Mouse (Mus musculus): ENCODE results near the gene Col25a1.

Gene Col25a1

DNA sequence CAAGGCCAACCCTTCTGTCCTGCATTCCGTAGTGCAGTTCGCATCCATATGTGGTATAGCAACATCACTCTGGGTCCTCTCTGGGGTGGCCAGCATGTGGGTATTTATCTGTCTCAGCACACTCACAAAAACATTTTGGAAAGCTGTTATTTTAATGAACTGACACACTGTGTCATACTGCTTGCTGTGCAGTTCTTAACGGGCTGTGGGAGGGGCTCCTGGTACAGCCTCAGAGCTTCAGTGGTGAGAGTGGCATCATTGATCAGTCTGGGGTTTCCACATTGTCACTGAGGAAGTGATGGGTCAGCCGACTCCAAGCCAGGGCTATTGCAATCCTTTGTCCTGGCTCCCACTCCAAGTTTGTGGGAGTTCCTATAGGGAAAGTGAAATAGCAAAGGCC is 255.9 kb downstream of the Col25a1 start:
- no peak for DNase-seq

DNA sequence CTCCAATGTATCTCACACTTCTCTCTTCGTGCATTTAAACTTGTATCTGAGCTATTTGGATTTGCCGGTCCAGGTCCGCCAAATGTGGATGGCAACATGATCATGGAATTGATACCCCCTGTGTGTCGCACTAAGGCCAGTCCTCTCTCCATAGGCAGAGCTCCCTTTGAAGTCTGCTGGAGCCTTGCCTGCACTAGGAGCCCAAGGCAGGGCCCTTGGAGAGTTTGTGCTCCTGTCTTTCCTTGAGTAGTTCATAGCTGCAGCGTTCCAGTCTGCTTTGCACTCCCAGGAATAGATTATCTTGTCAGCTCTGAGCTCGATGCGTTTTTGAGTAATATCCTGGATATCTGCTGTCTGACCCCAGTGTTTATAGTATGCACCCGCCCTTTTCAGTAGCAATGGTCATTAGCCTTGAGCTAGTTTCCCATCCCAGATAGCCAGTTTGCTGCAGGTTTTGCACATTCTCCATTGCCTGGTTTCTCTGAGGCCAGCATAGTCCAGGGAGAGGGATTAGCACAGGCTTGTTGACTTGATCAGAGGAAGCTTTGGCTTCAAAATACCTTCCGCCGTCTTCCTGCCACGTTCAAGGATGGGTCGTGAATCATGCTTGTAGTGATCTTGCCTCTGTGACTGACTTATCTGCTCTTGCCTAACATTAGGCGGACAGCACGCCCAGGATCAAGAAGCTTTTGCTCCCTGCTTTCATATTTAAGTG is 258.1 kb downstream of the Col25a1 start:
- DNase-seq = no peak

DNA sequence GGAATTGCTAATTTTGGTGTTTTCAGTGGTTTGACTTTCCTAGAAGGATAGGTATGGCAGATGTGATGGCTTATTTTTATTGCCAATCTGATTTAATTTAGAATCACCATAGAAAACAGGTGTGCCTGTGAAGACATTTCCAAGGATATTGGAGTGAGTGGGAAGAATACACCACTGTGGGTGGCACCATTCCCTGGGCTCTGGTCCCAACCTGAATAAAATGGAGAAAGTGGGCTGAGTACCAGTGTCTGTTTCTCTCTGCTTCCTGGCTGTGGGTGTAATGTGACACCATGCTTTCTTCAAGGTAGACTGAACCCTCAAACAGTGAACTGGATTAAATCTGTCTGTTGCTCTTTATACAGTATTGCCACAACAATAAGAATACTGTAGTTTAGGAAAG is 265.3 kb downstream of the Col25a1 start:
- DNase-seq = no peak

DNA sequence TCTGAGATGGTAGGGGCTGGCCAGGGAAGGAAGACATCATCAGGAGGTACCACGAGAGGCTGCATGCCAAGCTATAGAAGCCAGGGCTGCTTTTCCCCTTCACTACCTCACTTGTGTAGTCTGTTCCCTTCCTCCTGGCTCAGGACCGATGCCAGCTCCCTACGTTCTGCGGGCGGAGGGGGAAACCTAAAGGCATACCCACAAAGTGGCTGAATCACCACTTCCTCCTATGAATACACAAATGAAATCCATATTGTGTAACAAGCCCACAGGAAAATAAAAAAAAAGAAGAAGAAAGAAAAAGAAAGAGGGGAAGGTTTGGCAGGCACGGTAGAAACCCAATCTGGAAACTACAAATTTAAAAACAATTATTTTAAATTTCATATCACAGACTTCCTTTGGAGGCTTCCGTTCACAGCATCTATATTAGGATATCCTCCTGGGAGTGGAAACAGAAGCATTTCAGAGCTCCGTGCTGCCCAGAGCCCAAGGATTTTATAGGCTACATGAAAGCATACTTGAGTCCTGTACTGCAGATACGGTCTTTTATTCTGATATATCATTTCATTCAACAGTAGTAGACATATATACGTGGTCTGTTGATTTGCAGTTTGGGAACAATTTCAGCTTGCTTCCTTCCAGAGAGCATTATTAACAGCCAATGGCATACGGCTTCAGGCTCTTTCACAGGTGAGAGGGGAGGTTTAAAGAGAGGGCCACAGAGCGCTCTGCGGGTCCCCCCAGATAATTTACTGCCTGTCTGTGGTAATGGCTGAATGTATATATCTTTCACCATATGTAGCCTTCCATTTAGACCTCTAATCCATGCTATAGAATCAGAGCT is 269.6 kb downstream of the Col25a1 start:
- DNase-seq = peak; percentile 59

DNA sequence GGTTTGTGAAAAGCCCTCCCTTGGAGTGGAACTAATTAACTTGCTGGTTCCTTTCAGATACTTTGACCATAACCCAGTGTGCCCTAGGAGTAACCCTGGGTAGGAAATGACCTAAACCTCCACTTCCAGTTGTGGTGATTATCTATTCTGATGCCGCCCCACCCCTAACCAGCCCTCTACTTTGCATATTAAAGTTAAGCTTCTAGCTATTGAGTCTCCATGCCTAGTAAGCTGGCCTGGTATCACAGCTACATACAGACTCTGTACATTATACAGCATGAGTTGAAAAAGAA is 270.2 kb downstream of the Col25a1 start:
- no peak for DNase-seq

DNA sequence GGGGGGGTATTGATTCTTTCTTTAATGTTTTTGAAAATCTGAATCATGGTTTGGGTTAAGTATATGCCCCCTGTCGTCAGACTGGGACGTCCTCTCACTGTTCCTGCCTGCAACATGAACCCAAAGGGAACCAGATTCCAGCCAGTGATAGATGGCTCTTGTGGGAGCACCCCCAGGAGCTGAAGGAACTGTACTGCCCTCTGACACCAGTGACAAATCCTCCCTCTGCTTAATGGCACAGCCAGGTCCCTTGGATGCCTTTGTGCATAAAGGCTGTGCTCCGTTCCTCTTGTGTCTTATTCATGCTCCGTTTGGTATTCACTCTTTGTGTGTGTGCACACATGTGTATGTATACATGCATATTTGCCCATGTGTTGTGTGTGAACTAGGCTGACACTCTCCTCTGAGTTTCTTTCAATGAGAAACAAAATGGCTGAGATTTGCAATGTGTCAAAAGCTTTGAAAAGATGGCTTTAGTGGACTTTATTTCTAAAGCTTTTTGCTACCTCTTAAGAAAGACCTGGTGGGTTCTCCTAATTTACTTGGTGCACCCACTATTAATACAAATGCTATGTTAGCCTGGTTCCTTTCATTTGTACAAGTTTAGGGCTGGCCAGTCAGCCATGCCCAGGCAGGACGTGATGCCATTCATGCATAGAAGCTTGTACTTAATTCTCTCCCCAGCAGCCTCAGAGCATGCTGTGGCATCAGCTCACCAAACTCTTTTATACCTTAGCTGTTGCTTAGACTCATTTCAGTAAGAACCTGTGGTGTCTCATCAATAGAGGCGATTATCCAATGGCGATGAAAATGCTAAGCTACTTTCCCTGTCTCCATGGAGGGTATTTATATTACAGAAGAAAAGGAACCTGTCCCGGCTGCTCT is 273.5 kb downstream of the Col25a1 start:
- DNase-seq = no peak

DNA sequence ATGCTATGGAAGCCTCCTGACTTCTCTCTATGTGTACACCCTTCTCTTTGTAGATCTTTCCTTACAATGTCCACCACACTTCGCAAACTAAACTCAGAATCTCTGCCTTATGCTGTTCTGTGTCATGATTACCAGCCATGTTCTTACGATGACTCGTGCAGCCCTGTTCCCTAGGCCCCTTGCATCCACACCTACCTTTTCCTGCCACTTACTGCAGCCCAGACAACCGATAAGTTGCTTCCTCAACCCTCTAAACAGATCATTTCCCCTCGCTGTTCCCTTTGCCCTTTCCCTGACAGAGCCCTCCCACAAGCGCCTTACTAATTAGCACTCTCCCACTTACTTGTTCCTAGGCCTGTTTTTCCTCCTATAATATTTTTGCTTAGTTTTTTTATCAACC is 275.9 kb downstream of the Col25a1 start:
- no peak for DNase-seq

DNA sequence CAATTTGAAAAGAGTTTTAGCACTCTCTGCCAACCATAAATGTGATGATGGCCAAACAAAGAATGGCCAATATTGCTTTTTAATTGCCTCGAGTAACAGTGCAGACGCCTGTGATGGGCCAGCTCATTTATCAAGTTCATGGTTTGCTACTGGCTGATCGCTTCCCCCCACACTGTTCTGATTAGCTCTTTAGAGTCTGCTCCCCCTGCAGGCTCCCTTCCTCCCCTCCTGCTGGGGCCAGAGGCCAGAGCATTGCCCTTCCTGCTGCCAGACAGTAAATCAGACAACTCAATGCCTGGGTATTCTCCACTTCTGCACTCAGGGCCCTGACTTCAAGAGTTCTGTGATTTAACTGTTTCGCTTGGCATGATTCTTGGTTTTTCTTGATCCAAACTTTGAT is 281.9 kb downstream of the Col25a1 start:
- DNase-seq = no peak

DNA sequence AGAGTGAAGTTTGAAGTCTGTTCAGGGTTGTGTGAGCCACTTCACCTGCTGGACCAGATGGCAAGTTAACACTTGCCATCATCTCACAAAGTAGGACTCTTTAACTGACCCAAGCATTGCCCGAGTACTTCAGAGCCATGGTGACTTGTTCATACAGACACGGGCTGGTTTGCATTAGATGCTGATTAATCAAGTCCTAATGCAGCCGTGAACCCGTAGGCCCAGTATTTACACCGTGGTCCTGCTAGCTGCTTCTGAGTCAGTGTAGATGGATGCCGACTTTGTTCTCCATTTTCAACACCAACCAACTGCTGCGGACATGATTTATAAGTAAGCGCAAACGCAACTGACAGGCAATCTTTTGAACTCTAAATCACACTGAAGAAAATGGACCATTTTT is 287.6 kb downstream of the Col25a1 start:
- no peak for DNase-seq

DNA sequence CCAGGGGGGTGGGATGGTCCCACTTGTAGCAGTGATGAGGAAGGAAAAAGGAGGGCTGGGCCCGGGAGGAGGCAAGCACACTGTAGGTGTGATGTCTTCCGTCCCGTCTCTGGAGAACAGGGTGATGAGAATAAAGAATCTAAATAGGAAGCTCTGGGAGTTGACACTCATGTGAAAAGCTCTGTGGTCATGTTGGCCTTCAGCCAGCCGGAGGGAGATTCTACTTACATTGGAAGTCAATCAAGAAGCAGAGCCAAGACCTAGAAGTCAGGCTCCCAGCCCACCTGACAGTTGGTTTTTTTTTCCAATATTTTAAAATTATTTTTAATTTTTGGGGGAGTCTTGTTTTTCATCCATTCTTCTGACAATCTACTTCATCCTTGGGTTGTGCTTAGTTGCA is 297.5 kb downstream of the Col25a1 start:
- DNase-seq = no peak

DNA sequence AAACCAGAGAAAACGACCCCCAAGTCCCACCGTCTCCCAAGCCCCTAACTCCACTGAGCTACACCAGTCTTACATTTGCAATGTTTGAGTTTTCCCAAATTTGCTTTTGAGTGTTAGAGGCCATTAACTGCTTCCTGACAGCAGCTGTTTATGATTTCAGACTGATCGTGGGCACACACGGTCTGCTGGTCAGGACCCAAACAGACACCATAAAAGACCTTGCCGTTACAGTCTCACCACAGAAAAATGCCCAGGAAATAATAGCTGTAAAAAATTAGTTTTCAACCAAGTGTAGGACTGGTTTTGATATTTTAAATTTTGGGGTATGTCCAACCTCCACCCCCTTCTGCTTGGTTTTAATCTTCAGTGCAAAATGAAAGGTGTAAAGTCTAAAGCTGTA is 298.8 kb downstream of the Col25a1 start:
- no peak for DNase-seq

DNA sequence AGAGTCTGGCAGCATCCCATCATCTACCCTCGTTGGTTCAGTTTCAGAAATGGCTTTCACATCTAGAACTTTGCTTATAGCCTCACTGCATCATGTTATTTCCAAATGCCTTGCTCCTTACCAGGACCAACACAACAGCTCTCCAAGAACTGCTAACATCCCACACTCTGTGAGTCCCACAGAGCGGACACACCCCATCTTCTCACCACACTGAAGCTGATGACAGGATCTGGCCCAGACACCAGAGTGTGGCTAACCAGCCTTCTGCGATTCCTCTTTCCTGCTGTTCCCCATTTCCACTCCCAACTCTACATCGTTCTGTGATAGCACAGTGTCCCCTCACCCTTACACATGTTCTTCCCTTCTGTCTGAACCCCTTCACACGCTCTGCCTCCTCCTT is 301.5 kb downstream of the Col25a1 start:
- DNase-seq = no peak

DNA sequence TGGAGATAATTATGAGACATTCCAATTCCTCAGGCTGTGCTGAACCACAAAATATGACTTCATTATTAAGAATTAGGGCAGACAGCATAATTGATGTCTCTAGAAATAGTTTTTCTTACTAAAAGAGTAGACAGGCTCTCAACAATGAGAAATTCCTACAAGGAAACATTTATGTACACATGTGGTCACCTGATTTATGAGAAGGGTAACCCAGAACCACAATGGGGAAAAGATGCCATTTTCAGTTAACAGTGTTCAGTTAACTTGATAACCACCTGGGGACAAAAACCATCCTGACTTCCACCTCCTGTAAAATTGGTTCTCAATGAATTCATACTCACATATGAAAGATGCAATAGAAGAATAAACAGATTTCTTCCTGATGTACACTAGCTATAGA is 305.7 kb downstream of the Col25a1 start:
- DNase-seq = no peak

DNA sequence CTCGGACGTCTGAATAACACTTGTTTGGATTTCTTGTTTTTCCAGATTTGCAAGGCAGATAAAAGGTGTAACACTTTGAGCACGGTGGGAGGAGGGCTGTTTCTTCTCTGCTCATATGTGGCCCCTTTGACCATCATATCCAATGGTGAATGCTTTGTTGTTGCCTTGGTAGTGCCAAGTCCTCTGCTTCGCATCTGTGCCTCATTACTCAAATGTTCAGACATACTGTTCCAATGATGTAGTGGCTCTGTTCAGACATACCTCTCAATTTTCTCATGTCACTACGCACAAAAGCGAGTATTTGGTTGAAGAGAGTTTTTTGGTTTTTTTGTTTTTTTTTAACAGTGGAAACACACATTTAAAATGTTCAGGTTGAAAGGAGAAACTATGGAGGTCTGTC is 308.5 kb downstream of the Col25a1 start:
- no peak for DNase-seq

DNA sequence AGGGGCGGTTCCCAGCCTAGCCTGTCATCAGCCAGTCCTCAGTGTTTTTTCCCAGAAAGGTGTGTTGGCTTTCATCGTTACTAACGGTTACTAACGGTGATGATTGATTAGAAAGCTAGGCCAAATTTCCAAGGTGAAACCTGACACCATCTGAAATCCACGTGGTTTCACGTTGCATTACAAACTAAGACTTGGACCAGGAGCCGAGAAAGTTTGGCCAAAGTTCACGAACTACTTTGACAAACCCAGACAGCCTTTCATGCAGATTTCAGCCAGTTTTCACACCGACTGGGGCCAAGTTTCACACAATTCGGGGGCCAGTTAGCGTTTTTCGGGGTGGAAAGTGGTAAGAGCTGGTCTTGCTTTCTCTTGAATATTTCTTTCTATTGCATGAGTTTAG is 309.4 kb downstream of the Col25a1 start:
- peak; percentile 1 for DNase-seq

DNA sequence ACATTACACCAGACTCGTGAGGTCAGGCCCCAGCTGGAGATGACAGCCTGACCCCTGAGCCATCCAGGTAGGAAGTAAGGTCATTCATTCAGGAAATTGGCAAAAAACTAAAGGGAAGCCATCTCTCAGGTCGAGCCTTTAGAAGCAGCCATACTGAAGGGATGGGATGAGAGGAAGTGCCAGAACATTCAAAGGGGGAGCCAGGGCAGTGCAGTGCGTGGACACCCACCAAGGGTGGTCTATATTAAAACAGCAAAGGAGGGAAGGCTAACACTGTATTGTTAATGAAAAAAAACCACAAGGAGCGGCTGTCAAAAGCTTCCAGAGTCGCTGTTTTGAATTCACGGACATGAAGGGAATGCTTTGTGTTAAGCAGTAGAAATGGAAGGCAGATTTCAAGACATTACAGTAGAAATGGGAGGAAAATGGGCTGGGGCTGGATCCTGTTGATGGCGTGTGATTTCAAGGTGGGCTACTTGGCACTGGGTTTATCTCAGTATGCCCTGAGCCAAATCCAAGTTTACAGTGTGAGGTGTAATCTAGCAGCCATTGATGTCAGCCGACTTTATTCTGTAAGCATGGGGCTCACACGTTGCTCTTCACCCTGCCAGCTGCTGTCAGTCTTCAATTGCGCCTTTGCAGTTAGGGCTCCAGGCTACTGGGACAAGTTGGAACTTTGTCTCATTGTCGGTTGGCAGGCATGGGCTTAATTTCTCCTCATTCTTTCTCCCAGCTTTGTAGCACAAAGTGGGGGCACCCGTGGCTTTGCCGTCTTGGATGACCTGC is 312.7 kb downstream of the Col25a1 start:
- no peak for DNase-seq

DNA sequence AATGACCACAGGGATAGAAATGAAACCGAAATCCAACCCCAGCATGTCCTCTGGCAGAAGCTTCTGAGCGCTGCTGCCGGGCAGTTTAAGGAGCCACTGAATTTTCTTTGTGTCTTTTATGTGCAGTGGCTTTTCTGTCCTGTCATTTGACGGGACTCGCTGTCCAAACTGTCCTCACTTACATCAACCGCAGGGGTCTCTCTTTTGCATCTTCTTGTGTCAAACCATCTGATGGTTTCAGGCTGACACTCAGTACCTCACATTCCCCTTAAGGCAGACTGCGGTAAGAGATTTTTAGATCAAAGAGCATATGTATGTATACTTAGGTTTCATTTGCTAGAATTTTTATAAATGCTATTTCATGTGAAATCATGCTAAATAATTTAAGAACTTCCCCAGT is 318.6 kb downstream of the Col25a1 start:
- no peak for DNase-seq

DNA sequence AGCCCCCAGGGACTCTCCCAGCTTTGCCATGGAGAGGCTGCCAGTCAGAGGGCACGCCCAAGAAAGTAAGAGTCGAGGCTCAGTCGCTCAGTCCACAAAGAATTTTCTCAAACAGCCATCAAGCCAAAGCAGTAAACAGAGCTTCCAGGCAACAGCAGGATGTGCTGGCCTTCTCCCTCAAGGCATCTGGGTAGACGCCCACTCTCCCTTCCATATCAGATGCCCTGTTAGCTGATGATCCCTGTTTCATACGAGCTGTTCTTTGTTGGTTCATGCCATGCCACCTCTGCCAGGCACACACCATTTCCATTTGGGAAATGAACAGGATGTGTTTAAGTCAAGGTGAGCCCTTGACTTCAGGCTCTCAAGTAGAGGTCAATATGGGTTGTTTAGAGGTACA is 334.1 kb downstream of the Col25a1 start:
- DNase-seq = no peak

DNA sequence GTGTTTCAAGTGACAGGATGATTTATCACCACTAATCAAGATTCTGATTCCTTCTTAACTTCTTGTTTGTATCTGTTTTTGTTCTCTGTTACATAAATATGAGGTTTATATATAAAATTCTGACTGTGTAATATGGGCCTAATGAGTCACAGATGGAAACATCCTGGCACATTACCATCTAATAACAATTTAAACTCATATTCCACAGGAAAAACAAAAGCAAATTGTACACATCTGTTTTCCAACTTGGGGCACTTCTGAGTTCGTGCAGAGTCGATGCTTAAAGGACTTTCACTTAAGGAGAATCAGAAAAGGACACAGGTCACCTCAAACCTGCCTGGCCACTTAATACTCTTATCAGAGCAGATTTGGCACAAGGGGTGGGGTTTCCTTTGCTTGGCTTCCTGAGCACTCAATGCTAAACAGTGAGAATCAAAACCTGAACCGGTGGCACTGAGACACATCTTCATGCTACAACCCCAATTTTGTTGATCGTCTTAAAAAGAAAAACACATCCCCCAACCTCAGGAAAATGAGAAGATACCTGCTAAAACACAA is 342.0 kb downstream of the Col25a1 start:
- DNase-seq = peak; percentile 64

DNA sequence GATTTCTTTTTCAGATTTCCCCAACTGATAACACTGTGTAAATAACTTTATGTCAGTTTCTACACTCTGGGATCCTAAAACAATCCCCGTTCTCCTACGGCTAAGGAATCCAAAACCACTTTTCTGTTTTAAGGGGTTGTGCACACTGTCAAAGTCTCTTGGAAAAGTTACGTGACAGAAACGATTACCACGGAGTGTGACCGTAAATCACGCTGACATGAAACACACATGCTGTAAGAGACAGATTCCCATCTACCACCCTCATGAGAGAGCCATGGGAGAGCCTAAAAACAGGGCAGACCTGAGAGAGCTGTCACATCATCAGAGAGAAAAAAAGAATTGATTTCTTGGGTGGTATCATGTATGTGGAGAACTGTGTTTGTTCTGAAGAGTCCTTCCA is 342.7 kb downstream of the Col25a1 start:
- no peak for DNase-seq

DNA sequence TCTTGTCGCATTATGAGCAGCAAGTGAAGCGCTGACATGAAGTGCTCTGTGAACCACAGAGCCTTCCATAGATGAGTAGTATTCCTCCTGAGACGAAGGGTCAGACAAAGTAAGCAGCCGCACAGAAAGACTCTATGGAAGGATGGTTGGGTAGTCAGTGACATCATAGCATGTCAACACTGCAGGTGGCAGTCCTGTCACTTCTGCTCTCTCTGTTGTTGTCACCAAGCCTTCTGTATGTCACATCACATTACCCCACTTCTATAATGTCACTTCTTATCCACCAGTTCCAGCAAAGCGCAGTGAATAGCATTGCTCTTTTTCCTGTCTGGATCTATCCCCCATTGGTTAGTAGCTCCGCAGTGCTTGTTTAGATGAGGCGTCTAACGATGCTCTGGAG is 351.2 kb downstream of the Col25a1 start:
- no peak for DNase-seq

DNA sequence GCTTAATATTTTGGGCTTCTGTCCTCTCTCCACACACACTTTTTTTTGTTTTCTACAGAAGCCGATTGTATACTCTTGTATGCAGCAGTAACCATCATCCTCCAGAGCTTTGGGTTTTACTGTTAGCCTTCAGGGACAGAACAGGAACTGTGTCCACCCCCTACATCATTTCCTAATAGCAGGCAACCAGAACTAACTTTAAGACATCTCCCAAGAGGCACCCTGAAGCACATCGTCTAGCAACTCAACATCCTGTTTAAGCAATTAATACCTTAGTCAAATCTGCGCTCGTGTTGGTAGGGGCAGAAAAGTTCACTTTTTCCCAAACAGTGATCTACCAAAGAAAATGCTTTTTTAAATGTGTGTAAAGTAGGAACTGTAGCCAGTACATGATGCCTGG is 357.5 kb downstream of the Col25a1 start:
- no peak for DNase-seq

DNA sequence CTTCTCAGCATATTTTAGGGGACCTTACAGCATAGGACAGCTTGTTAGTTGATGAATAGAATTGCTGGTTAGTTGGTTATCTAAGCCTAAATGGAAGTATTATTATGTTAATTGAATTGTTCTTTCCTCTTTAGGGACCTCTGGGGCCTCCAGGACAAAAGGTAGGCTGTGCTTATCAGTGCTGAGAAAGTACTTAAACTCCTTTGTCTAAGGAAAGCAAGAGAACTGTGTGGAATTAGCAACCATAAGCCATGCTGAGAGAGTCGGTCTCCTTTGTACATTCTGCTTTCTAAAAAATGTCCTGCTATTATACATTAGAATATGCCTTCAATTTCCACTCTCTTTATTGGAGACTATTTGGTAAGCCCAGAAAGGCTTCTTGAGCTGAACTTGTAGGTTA is 362.9 kb downstream of the Col25a1 start:
- no peak for DNase-seq

All from lung, postnatal 36 days (tissue).